Mouse (Mus musculus): Measurements from ENCODE around the gene Stag2.

Gene Stag2

DNA sequence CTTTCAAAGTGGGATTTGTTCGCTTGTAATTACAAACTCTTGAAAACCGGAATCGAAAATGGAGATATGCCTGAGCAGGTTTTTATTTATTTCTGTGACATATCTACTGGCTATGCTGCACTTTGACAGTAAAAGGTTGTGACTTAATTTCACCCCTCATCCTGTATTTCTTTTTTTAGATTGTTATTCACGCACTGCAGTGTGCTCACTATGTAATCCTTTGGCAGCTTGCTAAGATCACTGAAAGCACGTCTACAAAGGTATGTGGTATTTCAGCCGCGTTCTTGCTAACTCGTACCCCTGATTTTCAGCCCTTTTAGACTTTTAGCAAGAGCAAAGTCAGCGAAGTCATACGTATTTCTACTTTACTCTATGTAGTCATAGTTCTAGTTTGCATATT lies 101.2 kb downstream of the Stag2 start:
- no peak for DNase-seq

DNA sequence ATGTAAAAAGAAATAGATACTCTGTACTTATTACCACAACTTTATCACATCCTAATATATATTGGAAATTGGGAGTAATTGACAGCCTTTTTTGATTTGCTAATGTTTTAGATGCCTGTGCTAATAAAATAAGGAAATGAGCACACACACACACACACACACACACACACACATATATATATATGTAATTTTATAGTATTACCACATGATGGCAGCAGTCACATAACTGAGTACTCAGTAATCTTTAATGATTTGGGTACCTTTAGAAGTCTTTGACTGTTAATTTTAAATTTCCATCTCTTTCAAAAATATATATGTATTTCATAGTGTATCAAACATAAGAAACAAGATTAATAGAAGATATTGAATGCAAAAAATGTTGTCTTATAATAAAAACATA lies 123.6 kb downstream of the Stag2 start:
- no peak for DNase-seq

DNA sequence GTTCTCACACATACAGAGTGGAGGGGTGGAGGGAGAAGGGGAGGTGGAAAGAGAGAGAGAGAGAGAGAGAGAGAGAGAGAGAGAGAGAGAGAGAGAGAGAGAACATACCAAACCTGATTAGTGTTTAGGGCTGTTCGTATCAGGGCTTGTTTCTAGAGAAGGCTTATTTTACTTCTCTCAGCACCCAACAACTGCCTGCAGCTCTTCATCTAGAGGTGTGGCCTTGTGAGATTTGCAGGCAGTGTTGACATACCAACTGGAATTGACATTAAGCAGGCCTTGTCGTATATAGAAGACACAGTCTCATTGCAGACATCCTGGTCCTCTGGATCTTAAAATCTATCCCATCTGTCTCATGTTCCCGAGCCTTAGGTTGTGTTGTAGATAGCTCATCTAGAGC lies 141.1 kb downstream of the Stag2 start:
- DNase-seq: no peak

DNA sequence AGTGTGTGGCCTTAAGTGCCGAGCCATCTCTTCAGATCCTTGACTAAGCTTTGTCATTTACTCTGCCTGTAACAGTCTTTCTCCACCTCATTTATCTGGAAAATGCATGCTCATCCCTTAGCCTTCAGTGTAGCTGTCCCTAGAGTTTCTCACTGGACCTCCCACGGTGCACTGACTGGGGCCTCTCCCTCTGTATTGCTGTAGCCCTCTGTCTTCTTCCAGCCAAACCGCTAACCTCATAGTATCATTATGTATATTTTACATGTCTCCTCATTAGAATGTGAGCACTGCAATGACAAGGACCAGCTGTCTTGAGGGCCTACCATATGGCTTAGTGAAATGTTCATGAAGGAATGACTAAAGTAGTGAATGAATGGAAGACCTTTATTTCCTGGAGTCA lies 166.1 kb downstream of the Stag2 start:
- no peak for DNase-seq

DNA sequence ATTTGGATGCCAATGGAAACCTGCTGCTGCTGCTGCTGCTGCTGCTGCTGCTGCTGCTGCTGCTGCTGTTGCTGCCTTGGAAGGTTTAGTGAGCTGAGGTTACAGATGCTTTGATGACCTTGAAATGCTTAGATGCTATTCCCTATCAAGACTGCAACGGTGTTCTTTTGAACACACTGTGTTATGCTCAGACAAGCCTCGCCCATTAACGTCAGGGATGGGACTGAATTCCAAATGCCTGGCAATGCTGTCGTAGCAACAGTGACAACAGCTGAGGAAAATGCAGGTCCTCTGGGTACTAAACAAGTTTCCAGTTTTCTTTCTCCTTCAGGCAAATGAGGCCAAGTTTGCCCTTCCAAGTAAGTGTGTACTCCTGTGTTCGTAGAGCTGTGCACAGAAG lies 171.3 kb downstream of the Stag2 start:
- no peak for DNase-seq

DNA sequence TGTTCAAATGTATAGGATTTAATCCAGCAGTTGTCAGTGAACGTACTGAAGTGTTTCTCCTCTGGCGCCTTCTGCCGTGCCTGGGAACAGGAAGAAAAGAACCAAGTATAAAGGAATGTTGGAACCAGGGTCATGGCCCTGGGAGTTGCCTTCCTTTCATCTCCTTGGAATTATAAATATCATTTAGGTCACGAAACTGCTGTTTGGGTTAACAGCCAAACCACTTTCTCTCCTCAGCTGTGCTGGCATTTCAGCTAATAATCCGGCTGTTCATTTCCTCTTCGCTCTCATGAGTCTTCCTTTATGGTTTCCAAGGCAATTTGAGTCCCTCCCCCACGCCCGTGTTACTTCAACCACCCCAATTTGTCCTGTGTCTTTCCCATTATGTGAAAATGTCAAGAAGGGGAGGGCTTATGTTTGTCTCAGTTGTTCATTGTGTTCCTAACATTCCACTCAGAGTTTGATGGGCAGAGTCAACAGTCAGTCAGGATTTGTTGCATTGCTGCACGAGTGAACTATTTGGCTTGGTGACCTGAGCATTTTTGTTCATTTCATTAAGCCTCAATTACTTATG lies 172.2 kb downstream of the Stag2 start:
- no peak for DNase-seq

DNA sequence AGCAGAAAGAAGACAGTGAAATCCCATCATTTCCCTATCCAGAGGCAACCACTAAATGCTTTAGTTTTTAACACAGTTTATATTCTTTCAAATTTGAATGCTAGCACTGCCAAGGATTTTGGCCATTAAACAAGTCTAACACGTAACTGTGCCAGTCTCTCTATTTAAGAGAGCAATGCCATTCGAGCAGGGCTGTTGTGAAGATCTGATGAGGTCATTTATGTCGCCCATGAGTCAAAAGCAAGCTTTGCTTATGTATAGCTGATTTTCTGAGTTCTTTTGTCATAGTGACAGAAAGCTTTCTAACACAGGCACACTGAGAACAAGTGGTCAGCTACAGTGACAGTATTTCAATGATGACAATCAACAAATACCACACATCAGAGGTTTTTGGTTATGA lies 175.7 kb downstream of the Stag2 start:
- no peak for DNase-seq
